Mouse (Mus musculus) gastrocnemius, postnatal 14 days (tissue): ENCODE data around the gene Nemp1. TPM values are rescaled to one million over a fixed set of nuclear protein-coding genes. Genes with fewer than 3 reads are reported as not detected.

Source experiments
- DNase-seq: peaks from one replicate; pipeline ENCODE4 v3.0.0; 2021; ENCODE audit warnings: mixed read lengths
- intact Hi-C: fragments of 180-260 bp; cut with DNase I; formaldehyde crosslinking; loops from one replicate; pipeline ENCODE4 v1.15.1; 2025; ENCODE audit warnings: low total_unique reads
- total RNA-seq, 2 experiments: library from RNA; stranded (reverse); gene quantifications; 2 replicates each; pipeline ENCODE4 v1.2.3; 2021

Nemp1 gene
- total RNA-seq, 2 experiments from 2014 or later: 2.3 to 2.7 TPM

DNA sequence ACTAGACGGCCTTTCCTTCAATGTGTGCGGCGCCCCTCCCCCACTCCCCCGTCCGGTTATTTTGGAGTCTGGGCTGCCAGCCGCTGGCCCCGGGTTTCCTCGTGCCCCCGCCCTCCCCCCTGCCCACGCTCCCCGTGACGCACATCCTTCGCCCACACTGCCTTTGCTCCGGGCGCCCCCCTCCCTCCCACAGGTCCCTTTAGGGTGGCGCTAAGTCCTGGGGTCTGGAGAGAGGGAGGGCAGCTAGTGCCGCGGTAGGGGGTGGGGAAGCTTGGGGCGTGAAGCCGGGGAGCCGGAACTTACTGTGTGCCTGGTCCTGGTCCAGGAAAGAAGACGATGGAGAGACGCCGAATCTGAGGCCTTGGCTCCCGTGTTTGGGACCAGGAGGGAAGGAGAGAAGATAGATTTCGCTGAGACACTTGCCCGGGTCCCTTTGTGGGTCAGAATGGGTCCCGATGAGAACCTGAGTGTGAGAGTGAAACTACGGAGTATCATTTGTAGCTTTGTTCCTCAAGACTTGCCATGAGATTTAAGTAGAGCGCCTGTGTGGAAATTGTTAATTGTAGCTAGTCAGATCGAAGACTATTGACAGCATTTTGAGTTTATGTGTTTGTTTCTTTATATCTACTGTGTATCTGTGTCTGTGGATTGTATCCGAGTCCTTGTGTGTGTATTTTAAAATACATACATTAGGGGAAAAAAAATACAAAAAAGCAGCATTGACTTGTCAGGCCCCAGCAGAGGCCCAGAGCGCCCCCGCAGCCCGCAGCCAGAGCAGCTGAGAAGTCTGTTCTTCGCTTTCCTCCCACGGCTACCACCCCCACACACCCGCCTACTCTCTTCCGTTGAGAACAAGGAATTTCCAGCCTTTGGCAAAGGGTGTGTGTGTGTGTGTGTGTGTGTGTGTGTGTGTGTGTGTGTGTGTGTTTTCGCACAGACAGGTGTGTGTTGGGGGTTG, 1.7 kb downstream of the Nemp1 start, which contains the start of gene Nab2:
TSS of gene Nab2 (minus strand) at position 476 of the 958 bp plus-strand sequence.
- intact Hi-C loops: no loop called here
- DNase-seq: peak; percentile 81

DNA sequence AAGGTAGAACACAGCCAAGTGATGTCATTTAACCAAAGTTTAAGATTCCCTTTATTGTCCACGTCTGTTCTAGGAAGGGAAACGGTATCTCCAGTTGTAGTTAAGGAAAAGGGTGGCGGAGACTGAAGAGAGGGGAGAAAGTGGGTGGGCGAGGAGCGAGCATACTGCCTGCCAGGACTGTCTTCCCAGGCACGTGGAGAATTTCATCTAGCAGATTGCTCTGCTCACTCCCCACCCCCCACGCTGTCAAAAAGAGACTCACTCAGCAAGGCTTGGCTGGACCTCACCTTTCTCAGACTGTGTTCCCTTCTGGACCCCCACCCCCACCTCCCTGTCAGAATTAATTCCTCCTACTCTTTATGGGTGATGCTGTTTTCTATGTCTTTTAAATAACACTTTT, 2.5 kb downstream of the Nemp1 start:
- no peak for DNase-seq
- intact Hi-C loops: no loop called here

- DNase-seq: no peak
- intact Hi-C loops: no loop called here
Observed at GRCm38 (mm10) chr10:127670185-127670584, 3.5 kb downstream of the Nemp1 start.

DNA sequence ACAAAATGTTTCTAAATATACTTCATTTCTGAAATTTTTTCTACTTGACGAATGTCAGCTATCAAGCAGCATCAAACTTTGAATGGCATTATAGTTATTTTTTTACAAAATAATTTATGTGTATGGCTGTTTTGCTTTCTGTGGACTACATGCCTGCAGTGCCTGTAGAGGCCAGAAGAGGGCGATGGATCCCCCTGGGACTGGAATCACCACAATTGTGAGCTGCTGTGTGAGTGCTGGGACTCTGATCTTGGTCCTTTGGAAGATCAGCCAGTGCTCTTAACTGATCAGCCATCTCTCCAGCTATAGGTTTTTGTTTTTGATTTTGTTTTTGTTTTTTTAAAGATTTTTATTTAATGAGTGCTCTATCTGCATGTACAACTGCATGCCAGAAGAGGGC, 4.6 kb downstream of the Nemp1 start:
- intact Hi-C loops: no loop called here
- no peak for DNase-seq

GRCm38 (mm10) chr10:127674046-127674655, 7.5 kb downstream of the Nemp1 start:
- DNase-seq: no peak
- intact Hi-C loops: no loop called here

DNA sequence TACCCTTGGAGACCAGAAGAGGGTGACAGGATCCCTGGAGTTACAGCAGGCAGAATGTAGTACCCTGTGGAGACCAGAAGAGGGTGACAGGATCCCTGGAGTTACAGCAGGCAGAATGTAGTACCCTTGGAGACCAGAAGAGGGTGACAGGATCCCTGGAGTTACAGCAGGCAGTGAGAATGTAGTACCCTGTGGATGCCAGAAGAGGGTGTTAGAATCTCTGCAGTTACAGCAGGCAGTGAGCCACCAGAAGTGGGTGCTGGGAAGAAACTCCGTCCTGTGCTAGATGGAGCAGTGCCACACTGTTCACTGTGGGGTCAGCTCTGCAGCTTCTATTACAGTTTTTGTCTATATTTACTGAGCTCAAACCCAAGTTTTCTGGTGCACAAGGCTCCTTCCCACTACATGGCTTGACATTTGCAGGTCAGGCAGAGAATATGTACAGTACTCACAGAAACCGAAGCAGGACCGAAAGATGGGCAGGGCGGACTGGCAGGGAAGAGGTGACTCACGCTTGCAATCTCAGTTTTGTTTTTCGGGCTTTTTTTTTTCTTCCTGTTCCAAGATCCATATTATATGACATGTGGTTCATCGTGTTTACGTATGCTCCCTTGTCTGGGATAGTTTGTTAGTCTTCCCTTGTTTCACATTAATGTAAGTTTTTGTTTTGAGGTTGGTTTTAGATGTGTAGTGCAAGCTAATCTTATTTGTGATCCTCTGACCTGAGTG, 8.3 kb downstream of the Nemp1 start:
- intact Hi-C loops: no loop called here

GRCm38 (mm10) chr10:127675859-127676398, 9.2 kb downstream of the Nemp1 start:
- intact Hi-C loops: no loop called here
- no peak for DNase-seq

More for the DNA sequence above, 8.3 kb downstream of the Nemp1 start:
- peak; percentile 80 for DNase-seq

GRCm38 (mm10) chr10:127676691-127677548, 10.2 kb downstream of the Nemp1 start:
- DNase-seq: peak; percentile 94
- intact Hi-C loops: no loop called here

GRCm38 (mm10) chr10:127677591-127678336, 11.1 kb downstream of the Nemp1 start:
- intact Hi-C loops: no loop called here

GRCm38 (mm10) chr10:127679208-127679607, 12.5 kb downstream of the Nemp1 start:
- intact Hi-C loops: no loop called here
- DNase-seq: no peak

More at GRCm38 (mm10) chr10:127677591-127678336, 11.1 kb downstream of the Nemp1 start:
- DNase-seq: peak; percentile 50

GRCm38 (mm10) chr10:127679881-127680280, 13.2 kb downstream of the Nemp1 start:
- intact Hi-C loops: no loop called here
- no peak for DNase-seq

DNA sequence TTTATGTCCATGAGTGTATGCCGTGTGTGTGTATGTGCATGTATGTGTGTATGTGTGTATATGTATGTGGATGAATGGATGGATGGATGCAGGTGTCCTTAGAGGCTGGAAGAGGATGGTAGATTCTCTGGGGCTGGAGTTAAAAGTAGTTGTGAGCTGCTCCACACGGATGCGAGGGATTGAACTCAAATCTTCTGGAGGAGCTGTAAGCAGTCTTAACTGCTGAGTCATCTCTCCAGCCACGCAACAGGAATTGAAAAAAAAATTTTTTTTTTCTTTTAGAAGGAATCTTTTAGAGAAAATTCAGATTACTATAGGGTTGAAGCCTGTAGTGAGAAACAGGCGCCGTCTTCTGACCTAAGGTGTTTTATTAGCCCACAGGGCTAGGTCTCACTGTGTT, 16.2 kb downstream of the Nemp1 start:
- no peak for DNase-seq
- intact Hi-C loops: no loop called here

DNA sequence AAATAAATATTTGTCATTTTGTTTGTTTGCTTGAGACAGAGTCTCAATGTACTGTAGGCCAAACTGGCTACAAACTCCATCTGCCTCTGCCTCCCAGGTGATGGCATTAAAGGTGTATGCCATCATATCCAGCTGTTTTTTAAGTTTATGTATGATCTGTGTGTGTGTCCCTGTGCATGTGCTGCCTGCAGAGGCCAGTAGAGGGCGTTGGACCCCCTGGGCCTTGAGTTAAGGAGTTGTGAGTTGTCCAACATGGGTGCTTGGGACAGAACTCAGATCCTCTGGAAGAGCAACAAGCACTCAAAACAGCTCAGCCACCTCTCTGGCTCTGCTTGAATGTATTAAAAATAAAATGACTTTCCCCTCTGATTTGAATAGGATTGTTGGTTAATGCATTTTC, 24.4 kb downstream of the Nemp1 start:
- intact Hi-C loops: loop anchor here (10.0 kb wide), 1 partner anchor 244 kb away; no protein-coding TSS in a partner anchor
- DNase-seq: no peak

- intact Hi-C loops: loop anchor here (5.0 to 10.0 kb wide), 2 partner anchors 38 to 240 kb away; no protein-coding TSS in a partner anchor
- DNase-seq: no peak
Observed at GRCm38 (mm10) chr10:127694636-127695035, 27.9 kb downstream of the Nemp1 start.

DNA sequence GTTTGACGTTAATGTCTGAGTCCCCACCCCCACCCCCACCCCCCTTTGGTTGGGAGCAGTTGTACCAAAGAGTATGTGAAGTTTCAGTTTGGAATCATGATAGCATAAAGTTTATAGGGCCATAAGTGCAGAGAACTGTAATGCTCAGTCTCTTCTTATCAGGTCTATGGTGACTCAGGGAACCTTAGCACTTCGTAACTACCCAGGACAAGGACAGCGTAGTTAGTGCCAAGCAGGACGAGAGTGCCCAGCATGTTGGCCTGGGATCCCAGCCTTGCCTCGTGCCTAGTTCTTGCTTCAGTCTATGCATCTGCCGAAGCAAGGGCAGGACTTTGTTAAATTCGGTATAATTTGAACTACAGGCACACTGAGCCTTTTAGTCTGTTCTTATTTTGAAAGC, 29.1 kb downstream of the Nemp1 start:
- DNase-seq: no peak
- intact Hi-C loops: loop anchor here (5.0 to 10.0 kb wide), 2 partner anchors 37 to 239 kb away; no protein-coding TSS in a partner anchor

DNA sequence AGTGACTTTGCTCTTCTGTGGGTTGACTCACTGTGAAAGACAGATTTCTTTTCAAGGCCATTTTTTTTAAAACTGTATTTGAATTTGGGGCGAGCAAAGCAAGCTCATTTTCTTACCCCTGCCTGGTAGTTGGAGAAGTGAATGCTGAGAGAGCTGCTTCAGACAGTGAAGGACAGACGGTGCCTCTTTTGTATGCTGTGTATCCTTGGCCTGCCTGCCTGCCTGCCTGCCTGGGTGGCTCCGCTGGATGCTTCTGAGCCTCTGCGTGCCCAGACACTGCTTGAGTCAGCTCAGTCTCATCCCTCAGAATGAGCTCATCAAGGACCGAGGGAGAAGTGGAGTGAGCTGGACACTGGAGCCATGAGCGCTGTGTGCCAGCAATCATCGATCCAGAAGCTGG, 32.3 kb downstream of the Nemp1 start:
- intact Hi-C loops: loop anchor here (5.0 to 10.0 kb wide), 2 partner anchors 33 to 236 kb away; no protein-coding TSS in a partner anchor
- no peak for DNase-seq

- intact Hi-C loops: no loop called here
- no peak for DNase-seq
Observed at GRCm38 (mm10) chr10:127703299-127703698, 36.6 kb downstream of the Nemp1 start.

GRCm38 (mm10) chr10:127704293-127704692, 37.6 kb downstream of the Nemp1 start:
- no peak for DNase-seq
- intact Hi-C loops: no loop called here
